Mouse (Mus musculus): ENCODE results near the gene Hal. TPM values are rescaled to one million over a fixed set of nuclear protein-coding genes. Genes with fewer than 3 reads are reported as not detected.
A peak's percentile ranks its signal among the peaks of the same experiment; 100 is the strongest.

The Hal gene
- total and polyA plus RNA-seq, 3 experiments: 0.76 TPM; not detected in 2

DNA sequence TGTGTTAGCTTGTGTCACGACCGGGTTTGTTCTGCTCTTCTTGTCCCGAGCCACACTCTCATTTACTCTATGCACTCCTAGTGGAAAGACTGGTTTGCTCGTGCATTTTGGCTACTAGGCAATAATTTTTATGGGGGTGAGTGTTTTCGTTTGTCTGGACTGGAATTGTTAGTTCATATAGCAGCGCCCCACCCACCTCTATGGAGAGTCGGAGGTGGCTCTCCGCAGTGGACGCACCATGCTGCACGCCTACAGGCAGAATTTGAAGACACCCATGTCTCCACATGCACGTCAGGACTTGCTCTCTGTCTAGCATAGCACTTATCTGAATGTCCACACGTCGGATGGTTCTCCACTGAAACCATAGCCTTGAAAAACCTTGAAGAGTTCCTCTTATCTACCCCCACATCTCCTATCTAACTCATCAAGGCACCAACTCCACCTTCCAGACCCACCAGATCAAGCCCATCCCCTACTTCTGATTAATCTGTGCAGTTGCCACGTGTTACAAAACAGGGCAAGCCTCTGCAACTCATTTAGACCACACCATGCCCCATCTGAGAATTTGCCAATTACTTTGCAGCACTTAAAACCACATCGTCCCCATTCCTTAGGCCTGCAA lies 21.1 kb downstream of the Hal start:
- no peak overlapping the region for H3K4me2 ChIP-seq (ENCODE audit: insufficient read depth, low read depth, poor library complexity, severe bottlenecking)
- DNase-seq (ENCODE audit: extremely low read depth): no peak
- no peak overlapping the region for H3K27ac ChIP-seq (ENCODE audit: insufficient read depth, low read depth)
- dilution Hi-C loops (cut with MboI; ENCODE audit: extremely low pct_ligation_motif_present, extremely low pct_unique_long_range_greater_than_20kb, low sequenced_read_pairs) (no loop called here), in situ Hi-C loops (cut with MboI; ENCODE audit: low pct_ligation_motif_present, low pct_unique_long_range_greater_than_20kb, low sequenced_read_pairs) (no loop called here)
- no peaks in the 10 kb centered on the region for H3K27me3 ChIP-seq (replicated peaks)
- H3K9ac ChIP-seq (ENCODE audit: insufficient read depth, low read depth): no peak overlapping the region
- no peaks in the 10 kb centered on the region for H3K36me3 ChIP-seq (replicated peaks in 1 of 2; ENCODE audit: control insufficient read depth in 1 of 2, insufficient read depth in 1 of 2, low read length in 1 of 2)
- no peaks in the 10 kb centered on the region for H3K9me3 ChIP-seq (replicated peaks; ENCODE audit: low read length)
- H3K4me3 ChIP-seq (replicated peaks in 1 of 3; ENCODE audit: low read depth in 2 of 3, low read length in 2 of 3, poor library complexity in 1 of 3): no peak overlapping the region
- no peaks in the 10 kb centered on the region for H3K79me2 ChIP-seq (replicated peaks; ENCODE audit: control insufficient read depth, extremely low read depth, insufficient read depth, poor library complexity, severe bottlenecking)
- TF ChIP-seq SIN3A (IDR thresholded peaks at IDR 0.05; ENCODE audit: low read length) (no peak), CTCF (conservative IDR thresholded peaks at IDR 0.05 in 1 of 2, IDR thresholded peaks at IDR 0.05 in 1 of 2; ENCODE audit: low read depth in 2 of 2, low read length in 2 of 2) (no peak), UBTF (IDR thresholded peaks at IDR 0.05; ENCODE audit: low read depth, low read length) (no peak), ETS1 (conservative IDR thresholded peaks at IDR 0.05; ENCODE audit: low read depth, low read length) (no peak), ZC3H11A (IDR thresholded peaks at IDR 0.05; ENCODE audit: low read depth, low read length) (no peak), ELF1 (IDR thresholded peaks at IDR 0.05; ENCODE audit: low read depth, low read length) (no peak), MAFK (IDR thresholded peaks at IDR 0.05; ENCODE audit: insufficient replicate concordance, low read length) (no peak), EP300 (IDR thresholded peaks at IDR 0.05; ENCODE audit: low read length) (no peak), POLR2AphosphoS2 (IDR thresholded peaks at IDR 0.05; ENCODE audit: low read depth, low read length) (no peak), NRF1 (IDR thresholded peaks at IDR 0.05; ENCODE audit: low read depth, low read length) (no peak)
- H3K4me1 ChIP-seq (ENCODE audit: control insufficient read depth in 1 of 2, insufficient read depth in 2 of 2): 0 out of 4 replicates have a peak, but pooled peaks cover 0 to 2% of the 10 kb centered on the region in 2 experiments

DNA sequence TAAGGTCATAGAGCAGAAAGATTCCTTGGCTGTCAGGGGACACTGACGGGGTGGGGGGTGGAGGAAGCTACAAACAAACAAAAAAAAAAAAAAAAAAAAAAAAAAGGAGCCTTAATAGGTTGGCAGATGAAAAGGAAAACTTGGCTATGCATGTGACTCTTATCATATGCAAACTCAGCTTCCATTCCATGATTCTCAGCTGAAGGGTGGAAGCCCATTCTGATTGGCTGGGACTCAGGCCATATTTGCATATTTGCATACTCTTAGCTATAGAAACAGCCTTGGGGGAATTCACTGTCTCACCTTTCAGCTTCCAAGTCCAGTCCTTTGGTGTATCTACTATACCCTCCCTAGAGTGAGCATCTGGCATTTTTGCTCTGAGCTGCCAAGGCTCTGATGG lies 26.9 kb downstream of the Hal start:
- Histone ChIP-seq H3K27me3 (replicated peaks) (no peaks in the 10 kb centered on the region), H3K4me2 (ENCODE audit: insufficient read depth, low read depth, poor library complexity, severe bottlenecking) (no peak overlapping the region), H3K4me1 (ENCODE audit: control insufficient read depth in 1 of 2, insufficient read depth in 2 of 2) (peaks cover 5 to 6% of the 10 kb centered on the region in 2 experiments; a peak in 3 of 4 replicates), H3K9me3 (replicated peaks; ENCODE audit: low read length) (no peaks in the 10 kb centered on the region), H3K36me3 (replicated peaks in 1 of 2; ENCODE audit: control insufficient read depth in 1 of 2, insufficient read depth in 1 of 2, low read length in 1 of 2) (no peaks in the 10 kb centered on the region), H3K27ac (ENCODE audit: insufficient read depth, low read depth) (no peak overlapping the region), H3K9ac (ENCODE audit: insufficient read depth, low read depth) (no peak overlapping the region), H3K4me3 (replicated peaks in 1 of 3; ENCODE audit: low read depth in 2 of 3, low read length in 2 of 3, poor library complexity in 1 of 3) (no peak overlapping the region), H3K79me2 (replicated peaks; ENCODE audit: control insufficient read depth, extremely low read depth, insufficient read depth, poor library complexity, severe bottlenecking) (no peaks in the 10 kb centered on the region)
- in situ Hi-C loops (cut with MboI; ENCODE audit: low pct_ligation_motif_present, low pct_unique_long_range_greater_than_20kb, low sequenced_read_pairs) (no loop called here), dilution Hi-C loops (cut with MboI; ENCODE audit: extremely low pct_ligation_motif_present, extremely low pct_unique_long_range_greater_than_20kb, low sequenced_read_pairs) (no loop called here)
- peak; percentile 40 for DNase-seq (ENCODE audit: extremely low read depth)
- TF ChIP-seq JUND (conservative IDR thresholded peaks at IDR 0.05; ENCODE audit: low read depth, low read length) (no peak), ZNF384 (IDR thresholded peaks at IDR 0.05; ENCODE audit: low read depth, low read length) (0 out of 2 replicates have a peak, but pooled peaks have one; percentile 39), ETS1 (conservative IDR thresholded peaks at IDR 0.05; ENCODE audit: low read depth, low read length) (no peak), SIN3A (IDR thresholded peaks at IDR 0.05; ENCODE audit: low read length) (no peak)

DNA sequence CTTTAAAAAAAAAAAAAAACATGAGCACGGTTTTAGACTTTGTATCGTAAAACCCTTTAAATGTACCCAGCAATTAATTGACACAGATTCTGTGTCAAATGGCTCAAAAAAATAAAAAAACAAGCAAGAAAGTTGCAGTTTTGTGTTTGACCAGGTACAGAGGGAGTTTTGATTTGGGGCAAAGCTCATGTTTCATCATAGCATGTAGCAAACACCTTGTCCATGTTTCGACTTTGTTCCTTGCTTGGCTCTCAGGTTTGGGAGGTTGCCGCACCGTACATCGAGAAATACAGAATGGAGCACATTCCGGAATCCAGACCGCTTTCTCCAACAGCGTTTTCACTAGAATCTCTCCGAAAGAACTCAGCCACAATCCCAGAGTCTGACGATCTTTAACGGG lies 27.4 kb downstream of the Hal start:
- Histone ChIP-seq H3K9ac (ENCODE audit: insufficient read depth, low read depth) (no peak overlapping the region), H3K27me3 (replicated peaks) (no peaks in the 10 kb centered on the region), H3K9me3 (replicated peaks; ENCODE audit: low read length) (no peaks in the 10 kb centered on the region), H3K4me1 (ENCODE audit: control insufficient read depth in 1 of 2, insufficient read depth in 2 of 2) (peaks cover 3 to 11% of the 10 kb centered on the region in 2 experiments; a peak in 3 of 4 replicates), H3K4me3 (replicated peaks in 1 of 3; ENCODE audit: low read depth in 2 of 3, low read length in 2 of 3, poor library complexity in 1 of 3) (no peak overlapping the region), H3K36me3 (replicated peaks in 1 of 2; ENCODE audit: control insufficient read depth in 1 of 2, insufficient read depth in 1 of 2, low read length in 1 of 2) (no peaks in the 10 kb centered on the region), H3K79me2 (replicated peaks; ENCODE audit: control insufficient read depth, extremely low read depth, insufficient read depth, poor library complexity, severe bottlenecking) (no peaks in the 10 kb centered on the region), H3K27ac (ENCODE audit: insufficient read depth, low read depth) (no peak overlapping the region), H3K4me2 (ENCODE audit: insufficient read depth, low read depth, poor library complexity, severe bottlenecking) (no peak overlapping the region)
- dilution Hi-C loops (cut with MboI; ENCODE audit: extremely low pct_ligation_motif_present, extremely low pct_unique_long_range_greater_than_20kb, low sequenced_read_pairs): no loop called here
- TF ChIP-seq SMC3 (IDR thresholded peaks at IDR 0.05; ENCODE audit: low read depth, low read length) (no peak), MAX (IDR thresholded peaks at IDR 0.05; ENCODE audit: low read length) (no peak), TCF12 (IDR thresholded peaks at IDR 0.05; ENCODE audit: low read depth, low read length) (no peak), MEF2A (IDR thresholded peaks at IDR 0.05; ENCODE audit: borderline replicate concordance, low read depth, low read length) (no peak), NELFE (IDR thresholded peaks at IDR 0.05; ENCODE audit: low read depth, low read length) (no peak), CHD1 (IDR thresholded peaks at IDR 0.05; ENCODE audit: low read depth, low read length) (no peak), ZC3H11A (IDR thresholded peaks at IDR 0.05; ENCODE audit: low read depth, low read length) (no peak), MYC (IDR thresholded peaks at IDR 0.05; ENCODE audit: low read depth, low read length) (no peak), ZKSCAN1 (IDR thresholded peaks at IDR 0.05; ENCODE audit: borderline replicate concordance, low read depth, low read length) (no peak), SIN3A (IDR thresholded peaks at IDR 0.05; ENCODE audit: low read length) (no peak), MAFK (IDR thresholded peaks at IDR 0.05; ENCODE audit: insufficient replicate concordance, low read length) (no peak), HCFC1 (IDR thresholded peaks at IDR 0.05; ENCODE audit: low read depth, low read length) (no peak)
- no peak for DNase-seq (ENCODE audit: extremely low read depth)
- in situ Hi-C loops (cut with MboI; ENCODE audit: low pct_ligation_motif_present, low pct_unique_long_range_greater_than_20kb, low sequenced_read_pairs): no loop called here

Data from CH12.LX (cell line).